18 mouse cellular contexts compared by ENCODE assay signal in genomic region chr2:132279336-132279882, GRCm38 (mm10). TPM values are rescaled to one million over a fixed set of nuclear protein-coding genes. Genes with fewer than 3 reads are reported as not detected.
A peak's percentile ranks its signal among the peaks of the same experiment; 100 is the strongest.
DNase-seq lines count a peak whose midpoint lies in the region; TF ChIP-seq lines count a peak whose summit lies in the region.
"Had no signal": no experiment of that assay in that cellular context is flagged by ENCODE, and none has a peak within 500 bp of the region (broad histone marks: within the 10 kb centered on the region; RNA-seq: fewer than 3 reads in every experiment).

No protein-coding gene starts in this region.

- no peak for TF ChIP-seq CTCF in layer of hippocampus, adult 2 months (conservative IDR thresholded peaks at IDR 0.05)

- DNase-seq in layer of hippocampus, adult 2 months (ENCODE audit: low spot score in 2 of 2) = no peak
- no peak for DNase-seq in layer of hippocampus, adult 9-10 months (ENCODE audit: low spot score)
- peak; percentile 61 for DNase-seq in retina, adult 2 months (ENCODE audit: low read depth, low spot score)
- no peak for DNase-seq in retina, embryonic 14.5 days (ENCODE audit: low spot score)
- DNase-seq in right cerebral cortex, adult 18-20 months = no peak
- DNase-seq in c-Kit-positive CD71-positive TER-119-positive erythroid progenitor cells, embryonic 14.5 days (ENCODE audit: low spot score) = no peak
- DNase-seq: adrenal gland, adult 2 months; cerebellum, adult 11 months; cerebellum, postnatal 25 days; lung, embryonic 14.5 days; right cerebral cortex, postnatal 25 days; thymus, postnatal 4 days had no signal

- H3K4me1 ChIP-seq in brown adipose tissue, adult 24 weeks (ENCODE audit: control insufficient read depth, insufficient read depth, insufficient read length, low read length) = peaks cover 34% of the 10 kb centered on the region

- H3K4me3 ChIP-seq in layer of hippocampus, adult 2 months = no peak overlapping the region
- no peak overlapping the region for H3K4me3 ChIP-seq in brown adipose tissue, adult 24 weeks (ENCODE audit: insufficient read depth, low read depth, low read length)
- H3K4me3 ChIP-seq: forebrain, embryonic 12.5 days; heart, embryonic 13.5 days; hindbrain, embryonic 10.5 days; limb, embryonic 12.5 days; midbrain, embryonic 15.5 days had no signal

- peak overlapping the region; percentile 5; the same call in 1 of the 2 replicates for H3K27ac ChIP-seq in layer of hippocampus, adult 2 months
- H3K27ac ChIP-seq in brown adipose tissue, adult 24 weeks (replicated peaks; ENCODE audit: low read depth, low read length) = peak overlapping the region; percentile 35
- H3K27ac ChIP-seq: forebrain, embryonic 12.5 days; heart, embryonic 13.5 days; hindbrain, embryonic 10.5 days; limb, embryonic 12.5 days; midbrain, embryonic 15.5 days had no signal

RNA-seq across cellular contexts. Expression of gene Cds2, which starts 16.5 kb away (rescaled TPM):
- 100 to 1,000 TPM; 257 to 258 TPM for total RNA-seq in layer of hippocampus, adult 2 months (2021)
- 27.4 and 37.3 TPM in 2 replicates for polyA plus RNA-seq in brown adipose tissue, adult 24 weeks (2012; ENCODE audit: insufficient read depth, insufficient read length, missing spikeins)

RNA-seq across cellular contexts. Expression of gene Pcna, which starts 26.3 kb away (rescaled TPM):
- 10 to 100 TPM; 47.2 to 51.9 TPM for total RNA-seq in layer of hippocampus, adult 2 months (2021)
- 46.7 and 56.1 TPM in 2 replicates for polyA plus RNA-seq in brown adipose tissue, adult 24 weeks (2012; ENCODE audit: insufficient read depth, insufficient read length, missing spikeins)

RNA-seq across cellular contexts. Expression of gene Tmem230, which starts 31.8 kb away (rescaled TPM):
- total RNA-seq in layer of hippocampus, adult 2 months (2021) = 10 to 100 TPM; 30.3 to 32.9 TPM
- 24.9 and 31.3 TPM in 2 replicates for polyA plus RNA-seq in brown adipose tissue, adult 24 weeks (2012; ENCODE audit: insufficient read depth, insufficient read length, missing spikeins)
